Mouse (Mus musculus): ENCODE measurements around the gene Muc20. TPM values are rescaled to one million over a fixed set of nuclear protein-coding genes. Genes with fewer than 3 reads are reported as not detected.
A peak's percentile ranks its signal among the peaks of the same experiment; 100 is the strongest.

Muc20 gene
- total RNA-seq, 2 experiments from 2014 or later = not detected

- no peak for DNase-seq (ENCODE audit: low spot score in 2 of 2)
Observed at GRCm38 (mm10) chr16:32796676-32797425, 384 bp downstream of the Muc20 start.

- no peak for DNase-seq (ENCODE audit: low spot score in 2 of 2)
Observed at GRCm38 (mm10) chr16:32795177-32795576, 2.1 kb downstream of the Muc20 start.

GRCm38 (mm10) chr16:32790056-32790455 is 7.2 kb downstream of the Muc20 start:
- DNase-seq (ENCODE audit: low spot score in 2 of 2) = no peak

- peak in 1 of 2 experiments; percentile 21 for DNase-seq (ENCODE audit: low spot score in 2 of 2)
Observed at GRCm38 (mm10) chr16:32784840-32785239, 12.4 kb downstream of the Muc20 start.

- DNase-seq (ENCODE audit: low spot score in 2 of 2) = no peak
Observed at GRCm38 (mm10) chr16:32783324-32784062, 13.7 kb downstream of the Muc20 start.

- DNase-seq (ENCODE audit: low spot score in 2 of 2) = no peak
Observed at GRCm38 (mm10) chr16:32778956-32779355, 18.3 kb downstream of the Muc20 start.

- no peak for DNase-seq (ENCODE audit: low spot score in 2 of 2)
Observed at GRCm38 (mm10) chr16:32776676-32777075, 20.6 kb downstream of the Muc20 start.

GRCm38 (mm10) chr16:32766904-32767303 is 30.3 kb downstream of the Muc20 start:
- DNase-seq (ENCODE audit: low spot score in 2 of 2) = no peak

- no peak for DNase-seq (ENCODE audit: low spot score in 2 of 2)
Observed at GRCm38 (mm10) chr16:32764961-32765360, 32.3 kb downstream of the Muc20 start.

GRCm38 (mm10) chr16:32764550-32764949 is 32.7 kb downstream of the Muc20 start:
- no peak for DNase-seq (ENCODE audit: low spot score in 2 of 2)

- DNase-seq (ENCODE audit: low spot score in 2 of 2) = no peak
Observed at GRCm38 (mm10) chr16:32750242-32751127, 46.8 kb downstream of the Muc20 start.

GRCm38 (mm10) chr16:32745852-32746251 is 51.4 kb downstream of the Muc20 start:
- DNase-seq (ENCODE audit: low spot score in 2 of 2) = no peak

GRCm38 (mm10) chr16:32742712-32743111 is 54.5 kb downstream of the Muc20 start:
- no peak for DNase-seq (ENCODE audit: low spot score in 2 of 2)

GRCm38 (mm10) chr16:32741366-32741765 is 55.9 kb downstream of the Muc20 start:
- DNase-seq (ENCODE audit: low spot score in 2 of 2) = no peak

- DNase-seq (ENCODE audit: low spot score in 2 of 2) = no peak
Observed at GRCm38 (mm10) chr16:32740003-32740663, 57.1 kb downstream of the Muc20 start.

GRCm38 (mm10) chr16:32736022-32736421 is 61.2 kb downstream of the Muc20 start:
- DNase-seq (ENCODE audit: low spot score in 2 of 2) = no peak

GRCm38 (mm10) chr16:32735586-32735985 is 61.6 kb downstream of the Muc20 start, which contains the start of gene Muc4:
Muc4 (plus strand) TSS chr16:32735886.
- no peak for DNase-seq (ENCODE audit: low spot score in 2 of 2)

GRCm38 (mm10) chr16:32733213-32733612 is 64.0 kb downstream of the Muc20 start:
- no peak for DNase-seq (ENCODE audit: low spot score in 2 of 2)

GRCm38 (mm10) chr16:32728730-32729129 is 68.5 kb downstream of the Muc20 start:
- DNase-seq (ENCODE audit: low spot score in 2 of 2) = no peak

- no peak for DNase-seq (ENCODE audit: low spot score in 2 of 2)
Observed at GRCm38 (mm10) chr16:32728240-32728639, 69.0 kb downstream of the Muc20 start.
